Mouse (Mus musculus) stomach, embryonic 14.5 days (tissue): ENCODE data around the gene Sppl3. TPM values are rescaled to one million over a fixed set of nuclear protein-coding genes. Genes with fewer than 3 reads are reported as not detected.

Source experiments
- ATAC-seq: fragments of 200-750 bp; cut with Nextera tagmentation; 2 replicates; pipeline ENCODE4 v1.8.0; 2017; ENCODE audit warnings: low read depth, moderate TSS enrichment; ENCODE audit not compliant: insufficient number of reproducible peaks, insufficient read depth, low FRiP score
- H3K27ac ChIP-seq: fragments of 300-500 bp; sonication (generic); 2 replicates; pipeline ENCODE4 v1.5.1; 2014; ENCODE audit warnings: mild to moderate bottlenecking, low read length, moderate library complexity, mixed read lengths
- H3K27me3 ChIP-seq: fragments of 300-500 bp; sonication (generic); 2 replicates; pipeline ENCODE4 v1.6.1; 2014; ENCODE audit warnings: low read length, control low read depth, mixed read lengths; ENCODE audit not compliant: control insufficient read depth, insufficient read depth
- H3K36me3 ChIP-seq: fragments of 300-500 bp; sonication (generic); 2 replicates; pipeline ENCODE4 v1.6.1; 2014; ENCODE audit warnings: mild to moderate bottlenecking, control low read depth, low read length, moderate library complexity, mixed read lengths; ENCODE audit not compliant: control insufficient read depth, insufficient read depth
- H3K4me1 ChIP-seq: fragments of 300-500 bp; sonication (generic); 2 replicates; pipeline ENCODE4 v1.6.1; 2014; ENCODE audit warnings: low read length, control low read depth, mixed read lengths; ENCODE audit not compliant: control insufficient read depth, insufficient read depth
- H3K4me2 ChIP-seq: fragments of 300-500 bp; sonication (generic); replicated peaks from 2 replicates; pipeline ENCODE4 v1.6.1; 2014; ENCODE audit warnings: low read depth, low read length, control low read depth
- H3K4me3 ChIP-seq: fragments of 300-500 bp; sonication (generic); 2 replicates; pipeline ENCODE4 v1.5.1; 2014; ENCODE audit warnings: low read depth, low read length, control low read depth
- H3K9ac ChIP-seq: fragments of 300-500 bp; sonication (generic); replicated peaks from 2 replicates; pipeline ENCODE4 v1.6.1; 2014; ENCODE audit warnings: low read depth, mild to moderate bottlenecking, control low read depth, low read length, moderate library complexity, mixed read lengths
- H3K9me3 ChIP-seq: fragments of 300-500 bp; sonication (generic); 2 replicates; pipeline ENCODE4 v1.6.1; 2016; ENCODE audit warnings: low read depth, low read length, control low read depth; ENCODE audit not compliant: control insufficient read depth
- WGBS: fragments of 180-500 bp; shearing (Covaris S2); extraction: QIAGEN DNeasy Blood & Tissue Kit; methylation state at CpG from one replicate; pipeline ENCODE4 v1.1.7; 2014; 5-methylcytosine and 5-hydroxymethylcytosine counted together
- polyA plus RNA-seq: library from polyadenylated mRNA; unstranded; fragments of >200 nt; fragmentation: Nextera tagmentation; extraction: Ambion mirVana; gene quantifications from 2 replicates; pipeline ENCODE4 v1.2.1, GENCODE M21; 2014

Sppl3 gene
- polyA plus RNA-seq, 1 experiment from 2014 or later = 27.7 TPM

- H3K36me3 ChIP-seq = peaks cover 59% of the 10 kb centered on the region
- no peaks in the 10 kb centered on the region for H3K27me3 ChIP-seq
- H3K4me3 ChIP-seq = no peak overlapping the region
- H3K4me1 ChIP-seq = no peaks in the 10 kb centered on the region
- no peak overlapping the region for H3K27ac ChIP-seq
- H3K4me2 ChIP-seq = no peak overlapping the region
- no peaks in the 10 kb centered on the region for H3K9me3 ChIP-seq
- H3K9ac ChIP-seq = no peak overlapping the region
- ATAC-seq = no peak
Measured at GRCm38 (mm10) chr5:115146747-115147130, 135.8 kb downstream of the Sppl3 start.

- H3K27ac ChIP-seq = no peak overlapping the region
- H3K4me2 ChIP-seq = no peak overlapping the region
- no peak overlapping the region for H3K9ac ChIP-seq
- no peak overlapping the region for H3K4me3 ChIP-seq
- no peak for ATAC-seq
- no peaks in the 10 kb centered on the region for H3K27me3 ChIP-seq
- peaks cover 59% of the 10 kb centered on the region for H3K36me3 ChIP-seq
- H3K4me1 ChIP-seq = no peaks in the 10 kb centered on the region
- no peaks in the 10 kb centered on the region for H3K9me3 ChIP-seq
- WGBS = 87% methylated on average over 3 of the region's 3 CpGs
Measured at GRCm38 (mm10) chr5:115147388-115147787, 136.5 kb downstream of the Sppl3 start.

GRCm38 (mm10) chr5:115148378-115148777 lies 137.4 kb downstream of the Sppl3 start:
- Histone ChIP-seq H3K27me3 (no peaks in the 10 kb centered on the region), H3K4me1 (peaks cover 10% of the 10 kb centered on the region; the same call in 1 of the 2 replicates), H3K36me3 (peaks cover 63% of the 10 kb centered on the region), H3K4me2 (no peak overlapping the region), H3K9me3 (no peaks in the 10 kb centered on the region), H3K27ac (no peak overlapping the region), H3K4me3 (no peak overlapping the region), H3K9ac (no peak overlapping the region)
- 93% methylated on average over 8 of the region's 8 CpGs for WGBS
- no peak for ATAC-seq

Other genes starting within 250 kb of the Sppl3 start
- gene Ankrd13a, start 236.5 kb upstream of the Sppl3 start, polyA plus RNA-seq = 35.6 and 49.5 TPM in 2 replicates
- 41.2 and 42.6 TPM in 2 replicates for gene Git2, start 235.6 kb upstream of the Sppl3 start, polyA plus RNA-seq
- gene 1500011B03Rik, start 187.7 kb upstream of the Sppl3 start, polyA plus RNA-seq = 112 and 113 TPM in 2 replicates
- gene 4930519G04Rik, start 157.5 kb upstream of the Sppl3 start, polyA plus RNA-seq = not detected in 2 replicates
- 0.09 and 0.28 TPM in 2 replicates for gene Gm9936, start 152.5 kb upstream of the Sppl3 start, polyA plus RNA-seq
- 5.2 and 5.3 TPM in 2 replicates for gene Oasl2, start 114.2 kb upstream of the Sppl3 start, polyA plus RNA-seq
- gene Oasl1, start 87.9 kb upstream of the Sppl3 start, polyA plus RNA-seq = 0.57 and 0.75 TPM in 2 replicates
- gene 2210016L21Rik, start 69.0 kb upstream of the Sppl3 start, polyA plus RNA-seq = 51.8 and 54.6 TPM in 2 replicates
- 7.1 and 7.7 TPM in 2 replicates for gene Hnf1a, start 40.0 kb upstream of the Sppl3 start, polyA plus RNA-seq
- gene Gm10401, start 87.2 kb downstream of the Sppl3 start, polyA plus RNA-seq = 51.7 and 54.7 TPM in 2 replicates
- 38.5 and 39.9 TPM in 2 replicates for gene Acads, start 108.2 kb downstream of the Sppl3 start, polyA plus RNA-seq
- gene Unc119b, start 123.8 kb downstream of the Sppl3 start, polyA plus RNA-seq = 26.3 and 27.3 TPM in 2 replicates
- gene Mlec, start 147.0 kb downstream of the Sppl3 start, polyA plus RNA-seq = 52.6 and 61.3 TPM in 2 replicates
- 1.00 and 1.5 TPM in 2 replicates for gene Cabp1, start 183.2 kb downstream of the Sppl3 start, polyA plus RNA-seq
- 93.1 and 97.7 TPM in 2 replicates for gene Pop5, start 224.7 kb downstream of the Sppl3 start, polyA plus RNA-seq